Comparison of ENCODE assay signal across 14 mouse cellular contexts in genomic region chr14:121097640-121098435, GRCm38 (mm10).
DNase-seq lines count a peak whose midpoint lies in the region; ATAC-seq and TF ChIP-seq lines count a peak whose summit lies in the region.
"Had no signal": no experiment of that assay in that cellular context is flagged by ENCODE, and none has a peak within 500 bp of the region (broad histone marks: within the 10 kb centered on the region; RNA-seq: fewer than 3 reads in every experiment).

No protein-coding gene starts in this region.

- H3K9ac ChIP-seq in hindbrain, postnatal 0 days (replicated peaks; ENCODE audit: low read length) = no peak overlapping the region
- no peak overlapping the region for H3K9ac ChIP-seq in hindbrain, embryonic 11.5 days (ENCODE audit: low read depth, low read length)
- no peak overlapping the region for H3K9ac ChIP-seq in lung, postnatal 0 days (replicated peaks; ENCODE audit: low read depth)
- no peak overlapping the region for H3K9ac ChIP-seq in embryonic facial prominence, embryonic 15.5 days
- H3K9ac ChIP-seq: forebrain, embryonic 12.5 days; liver, embryonic 14.5 days; neural tube, embryonic 13.5 days had no signal

- no peak overlapping the region for H3K4me2 ChIP-seq in hindbrain, postnatal 0 days (ENCODE audit: low read depth, low read length)
- no peak overlapping the region for H3K4me2 ChIP-seq in hindbrain, embryonic 11.5 days (replicated peaks; ENCODE audit: low read depth, low read length)
- no peak overlapping the region for H3K4me2 ChIP-seq in lung, postnatal 0 days (replicated peaks; ENCODE audit: low read depth, low read length)
- H3K4me2 ChIP-seq in embryonic facial prominence, embryonic 15.5 days (replicated peaks) = 0 out of 2 replicates have a peak overlapping the region, but pooled peaks have one; percentile 6
- H3K4me2 ChIP-seq: forebrain, embryonic 12.5 days; neural tube, embryonic 13.5 days had no signal

- peaks cover 2% of the 10 kb centered on the region; the same call in 1 of the 2 replicates for H3K4me1 ChIP-seq in hindbrain, postnatal 0 days (ENCODE audit: insufficient read depth, low read length)
- no peaks in the 10 kb centered on the region for H3K4me1 ChIP-seq in hindbrain, embryonic 11.5 days (replicated peaks; ENCODE audit: control insufficient read depth, insufficient read depth, low read length)
- H3K4me1 ChIP-seq in lung, postnatal 0 days (ENCODE audit: insufficient read depth, low read depth, low read length) = peaks cover 35% of the 10 kb centered on the region; the same call in 1 of the 2 replicates
- peaks cover 19% of the 10 kb centered on the region for H3K4me1 ChIP-seq in lung, adult 2 months (ENCODE audit: control insufficient read depth, insufficient read depth, low read length)
- peaks cover 49% of the 10 kb centered on the region for H3K4me1 ChIP-seq in embryonic facial prominence, embryonic 15.5 days
- peaks cover 12% of the 10 kb centered on the region for H3K4me1 ChIP-seq in olfactory bulb, adult 2 months (ENCODE audit: control insufficient read depth, insufficient read depth, low read length)

- no peak for TF ChIP-seq POLR2A in lung, adult 2 months (IDR thresholded peaks at IDR 0.05; ENCODE audit: borderline replicate concordance, extremely low read depth, low read depth, low read length)
- TF ChIP-seq POLR2A in olfactory bulb, adult 2 months (IDR thresholded peaks at IDR 0.05; ENCODE audit: insufficient read depth, low read depth, low read length) = no peak

- no peaks in the 10 kb centered on the region for H3K27me3 ChIP-seq in hindbrain, postnatal 0 days (ENCODE audit: insufficient read depth, low read length)
- H3K27me3 ChIP-seq in hindbrain, embryonic 11.5 days (ENCODE audit: control insufficient read depth, insufficient read depth, low read length) = no peaks in the 10 kb centered on the region
- no peaks in the 10 kb centered on the region for H3K27me3 ChIP-seq in lung, postnatal 0 days (replicated peaks; ENCODE audit: insufficient read depth, low read length)
- H3K27me3 ChIP-seq in embryonic facial prominence, embryonic 15.5 days = no peaks in the 10 kb centered on the region
- H3K27me3 ChIP-seq: forebrain, embryonic 12.5 days; neural tube, embryonic 13.5 days had no signal

- no peak overlapping the region for H3K4me3 ChIP-seq in hindbrain, postnatal 0 days (ENCODE audit: low read length)
- H3K4me3 ChIP-seq in hindbrain, embryonic 11.5 days (ENCODE audit: low read depth, low read length) = no peak overlapping the region
- no peak overlapping the region for H3K4me3 ChIP-seq in lung, postnatal 0 days (ENCODE audit: low read depth, low read length)
- H3K4me3 ChIP-seq in lung, adult 2 months (replicated peaks; ENCODE audit: extremely low read depth, low read depth, low read length) = no peak overlapping the region
- no peak overlapping the region for H3K4me3 ChIP-seq in embryonic facial prominence, embryonic 15.5 days (replicated peaks)
- no peak overlapping the region for H3K4me3 ChIP-seq in olfactory bulb, adult 2 months (ENCODE audit: insufficient read depth, low read depth, low read length)
- H3K4me3 ChIP-seq: forebrain, embryonic 12.5 days; neural tube, embryonic 13.5 days had no signal

- peak; percentile 32 for DNase-seq in hindbrain, postnatal 0 days (ENCODE audit: low spot score)
- no peak for DNase-seq in hindbrain, embryonic 11.5 days (ENCODE audit: low spot score)
- DNase-seq in lung, postnatal 0 days (ENCODE audit: low spot score) = peak; percentile 37
- no peak for DNase-seq in lung, adult 2 months
- DNase-seq: adrenal gland, adult 8-10 months; cerebellum, adult 9-10 months; embryo, embryonic 11 days; thymus, postnatal 4 days had no signal

- TF ChIP-seq CTCF in hindbrain, postnatal 0 days (IDR thresholded peaks at IDR 0.05; ENCODE audit: low read depth) = no peak
- TF ChIP-seq CTCF in lung, postnatal 0 days (IDR thresholded peaks at IDR 0.05) = no peak
- TF ChIP-seq CTCF in lung, adult 2 months (IDR thresholded peaks at IDR 0.05; ENCODE audit: insufficient read depth, low read length) = no peak
- TF ChIP-seq CTCF in olfactory bulb, adult 2 months (IDR thresholded peaks at IDR 0.05; ENCODE audit: insufficient read depth, low read depth, low read length) = no peak

- no peak for ATAC-seq in hindbrain, postnatal 0 days
- no peak for ATAC-seq in hindbrain, embryonic 11.5 days (ENCODE audit: low FRiP score)
- 0 out of 2 replicates have a peak, but pooled peaks have one; percentile 7 for ATAC-seq in lung, postnatal 0 days
- peak; percentile 25; the same call in 1 of the 2 replicates for ATAC-seq in embryonic facial prominence, embryonic 15.5 days (ENCODE audit: insufficient number of reproducible peaks, low FRiP score, low TSS enrichment, low read depth)
- ATAC-seq in granulocyte monocyte progenitor cell, adult 5-6 weeks (replicated peaks; ENCODE audit: poor library complexity, severe bottlenecking) = no peak

- H3K27ac ChIP-seq in hindbrain, postnatal 0 days = 0 out of 2 replicates have a peak overlapping the region, but pooled peaks have one; percentile 2
- no peak overlapping the region for H3K27ac ChIP-seq in hindbrain, embryonic 11.5 days (ENCODE audit: low read depth, low read length)
- H3K27ac ChIP-seq in lung, postnatal 0 days (ENCODE audit: low read length) = peak overlapping the region; percentile 71
- H3K27ac ChIP-seq in embryonic facial prominence, embryonic 15.5 days (replicated peaks) = peak overlapping the region; percentile 48
- H3K27ac ChIP-seq in olfactory bulb, adult 2 months (ENCODE audit: insufficient read depth, low read depth, low read length) = 0 out of 2 replicates have a peak overlapping the region, but pooled peaks have one; percentile 3
- H3K27ac ChIP-seq: forebrain, embryonic 12.5 days; liver, embryonic 14.5 days; neural tube, embryonic 13.5 days had no signal

- 60% methylated on average over 12 of the region's 12 CpGs for WGBS in hindbrain, postnatal 0 days
- WGBS in hindbrain, embryonic 11.5 days = 79% methylated on average over 12 of the region's 12 CpGs
- WGBS in lung, postnatal 0 days = 33% methylated on average over 12 of the region's 12 CpGs
- 49% methylated on average over 12 of the region's 12 CpGs for WGBS in lung, adult 2 months
- WGBS in embryonic facial prominence, embryonic 15.5 days = 38% methylated on average over 12 of the region's 12 CpGs
- WGBS in olfactory bulb, adult 2 months = 77% methylated on average over 12 of the region's 12 CpGs

- no peaks in the 10 kb centered on the region for H3K36me3 ChIP-seq in hindbrain, postnatal 0 days (ENCODE audit: insufficient read depth, low read length)
- peaks cover 2% of the 10 kb centered on the region; the same call in 1 of the 2 replicates for H3K36me3 ChIP-seq in hindbrain, embryonic 11.5 days (ENCODE audit: control insufficient read depth, insufficient read depth, low read length)
- H3K36me3 ChIP-seq in lung, postnatal 0 days (ENCODE audit: insufficient read depth, low read length) = no peaks in the 10 kb centered on the region
- peaks cover 4% of the 10 kb centered on the region; the same call in 1 of the 2 replicates for H3K36me3 ChIP-seq in embryonic facial prominence, embryonic 15.5 days
- H3K36me3 ChIP-seq: forebrain, embryonic 12.5 days had no signal

- no peaks in the 10 kb centered on the region for H3K9me3 ChIP-seq in hindbrain, postnatal 0 days (ENCODE audit: low read length)
- H3K9me3 ChIP-seq in hindbrain, embryonic 11.5 days (ENCODE audit: control insufficient read depth, low read length) = no peaks in the 10 kb centered on the region
- no peaks in the 10 kb centered on the region for H3K9me3 ChIP-seq in lung, postnatal 0 days (ENCODE audit: low read length)
- no peaks in the 10 kb centered on the region for H3K9me3 ChIP-seq in embryonic facial prominence, embryonic 15.5 days (replicated peaks)
- H3K9me3 ChIP-seq: forebrain, embryonic 12.5 days; neural tube, embryonic 13.5 days had no signal

- TF ChIP-seq EP300 in lung, postnatal 0 days (IDR thresholded peaks at IDR 0.05) = 0 out of 2 replicates have a peak, but pooled peaks have one; percentile 20

Comparison
In these comparisons a context has a peak if more than half of its experiments do, and no peak if none do; other contexts are left out.
1. DNase-seq: peak in hindbrain, postnatal 0 days (single experiment) and lung, postnatal 0 days (single experiment); none in hindbrain, embryonic 11.5 days (single experiment) and lung, adult 2 months (single experiment).
2. ATAC-seq: peak in lung, postnatal 0 days (single experiment) and embryonic facial prominence, embryonic 15.5 days (single experiment); none in hindbrain, postnatal 0 days (single experiment), hindbrain, embryonic 11.5 days (single experiment) and granulocyte monocyte progenitor cell, adult 5-6 weeks (single experiment).